ENCODE assay signal across 7 mouse cellular contexts in the genomic region with DNA sequence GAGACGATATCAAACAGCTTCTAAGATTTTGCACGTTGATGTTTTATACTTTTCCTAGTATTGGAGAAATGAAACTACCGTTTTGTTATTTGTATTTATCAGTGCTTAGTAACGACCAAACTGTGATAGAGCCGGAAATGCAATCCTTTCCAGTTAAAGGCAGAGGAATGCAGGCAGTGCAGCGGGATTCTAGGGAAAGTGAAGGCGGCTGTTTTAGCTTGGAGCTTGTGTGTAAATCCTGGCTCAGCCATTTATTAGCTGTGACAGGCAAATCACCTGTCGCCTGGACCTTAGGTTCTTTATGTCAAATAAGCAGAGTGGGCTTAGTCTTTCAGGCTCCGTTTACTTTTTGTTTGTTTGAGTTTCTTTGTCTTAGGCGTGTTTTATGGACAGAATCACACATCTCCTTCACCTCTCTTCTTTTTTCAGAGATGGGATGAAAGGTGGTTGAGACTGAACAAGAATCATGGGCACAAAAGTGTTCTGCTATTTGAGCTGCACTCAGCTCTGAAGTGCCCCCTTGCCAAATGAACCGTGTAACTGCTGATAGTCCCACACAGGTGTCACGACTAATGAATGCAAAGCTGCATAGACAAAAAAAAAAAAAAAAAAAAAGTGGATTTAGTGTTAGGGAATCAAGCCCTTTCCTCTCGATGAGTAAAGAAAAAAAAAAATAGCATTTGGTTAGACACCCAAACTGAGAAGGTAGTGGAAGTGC. TPM values are rescaled to one million over a fixed set of nuclear protein-coding genes. Genes with fewer than 3 reads are reported as not detected.
A peak's percentile ranks its signal among the peaks of the same experiment; 100 is the strongest.
DNase-seq lines count a peak whose midpoint lies in the region; ATAC-seq lines count a peak whose summit lies in the region.

No protein-coding gene starts in this region.

- no peak for ATAC-seq in embryonic facial prominence, embryonic 14.5 days (ENCODE audit: low read depth)
- no peak for ATAC-seq in hindbrain, embryonic 15.5 days (ENCODE audit: low FRiP score, low read depth)
- no peak for ATAC-seq in lung, embryonic 15.5 days (ENCODE audit: borderline replicate concordance, extremely low read depth, low FRiP score, low TSS enrichment)

- peak overlapping the region; percentile 88 for H3K4me3 ChIP-seq in embryonic facial prominence, embryonic 14.5 days (ENCODE audit: low read depth, low read length)
- peak overlapping the region; percentile 92 for H3K4me3 ChIP-seq in hindbrain, embryonic 15.5 days
- peak overlapping the region; percentile 71 for H3K4me3 ChIP-seq in lung, embryonic 15.5 days

- no peaks in the 10 kb centered on the region for H3K27me3 ChIP-seq in embryonic facial prominence, embryonic 14.5 days (replicated peaks; ENCODE audit: control insufficient read depth, insufficient read depth, low read length)
- no peaks in the 10 kb centered on the region for H3K27me3 ChIP-seq in hindbrain, embryonic 15.5 days
- H3K27me3 ChIP-seq in lung, embryonic 15.5 days, result no peaks in the 10 kb centered on the region

- 7% methylated on average over 13 of the region's 13 CpGs for WGBS in embryonic facial prominence, embryonic 14.5 days
- 9% methylated on average over 13 of the region's 13 CpGs for WGBS in hindbrain, embryonic 15.5 days
- WGBS in lung, embryonic 15.5 days, result 6% methylated on average over 13 of the region's 13 CpGs

- peaks cover 3% of the 10 kb centered on the region; the same call in 1 of the 2 replicates for H3K4me1 ChIP-seq in embryonic facial prominence, embryonic 14.5 days (ENCODE audit: control insufficient read depth, insufficient read depth, low read length)
- H3K4me1 ChIP-seq in hindbrain, embryonic 15.5 days (replicated peaks), result peaks cover 23% of the 10 kb centered on the region
- H3K4me1 ChIP-seq in lung, embryonic 15.5 days, result peaks cover 13% of the 10 kb centered on the region

- peak overlapping the region; percentile 78 for H3K4me2 ChIP-seq in embryonic facial prominence, embryonic 14.5 days (ENCODE audit: low read depth, low read length)
- H3K4me2 ChIP-seq in hindbrain, embryonic 15.5 days, result peak overlapping the region; percentile 95
- peak overlapping the region; percentile 84 for H3K4me2 ChIP-seq in lung, embryonic 15.5 days

- H3K36me3 ChIP-seq in embryonic facial prominence, embryonic 14.5 days (ENCODE audit: control insufficient read depth, insufficient read depth, low read length), result no peaks in the 10 kb centered on the region
- H3K36me3 ChIP-seq in hindbrain, embryonic 15.5 days, result no peaks in the 10 kb centered on the region
- no peaks in the 10 kb centered on the region for H3K36me3 ChIP-seq in lung, embryonic 15.5 days

- peak overlapping the region; percentile 79; the same call in 1 of the 2 replicates for H3K9ac ChIP-seq in embryonic facial prominence, embryonic 14.5 days (ENCODE audit: low read depth, low read length)
- H3K9ac ChIP-seq in hindbrain, embryonic 15.5 days, result peak overlapping the region; percentile 82; the same call in 1 of the 2 replicates
- no peak overlapping the region for H3K9ac ChIP-seq in lung, embryonic 15.5 days

- H3K9me3 ChIP-seq in embryonic facial prominence, embryonic 14.5 days (ENCODE audit: control insufficient read depth, low read length), result no peaks in the 10 kb centered on the region
- H3K9me3 ChIP-seq in hindbrain, embryonic 15.5 days, result no peaks in the 10 kb centered on the region
- H3K9me3 ChIP-seq in lung, embryonic 15.5 days, result no peaks in the 10 kb centered on the region

- DNase-seq in R1 (ENCODE audit: low read depth, low spot score), result peak; percentile 66
- DNase-seq in embryonic facial prominence, embryonic 14.5 days (ENCODE audit: low spot score), result peak; percentile 66
- DNase-seq in spleen, adult 18-20 months, result no peak
- no peak for DNase-seq in layer of hippocampus, adult 9-10 months (ENCODE audit: low spot score)
- DNase-seq in layer of hippocampus, adult 9-11 months, result no peak

- H3K27ac ChIP-seq in embryonic facial prominence, embryonic 14.5 days (replicated peaks; ENCODE audit: low read depth, low read length), result peak overlapping the region; percentile 80; the same call in 1 of the 2 replicates
- H3K27ac ChIP-seq in hindbrain, embryonic 15.5 days (replicated peaks), result peak overlapping the region; percentile 1; the same call in 1 of the 2 replicates
- H3K27ac ChIP-seq in lung, embryonic 15.5 days, result peak overlapping the region; percentile 50; the same call in 1 of the 2 replicates

RNA-seq across cellular contexts. Expression of a gene that starts 1.1 kb away (rescaled TPM):
- 3.7 and 4.0 TPM in 2 replicates for polyA plus RNA-seq in embryonic facial prominence, embryonic 14.5 days (2014; fragmentation: Nextera tagmentation; extraction: Ambion mirVana)
- 4.0 and 4.4 TPM in 2 replicates for polyA plus RNA-seq in hindbrain, embryonic 15.5 days (2015; fragmentation: Nextera tagmentation; extraction: Ambion mirVana)
- polyA plus RNA-seq in lung, embryonic 15.5 days (2015; fragmentation: Nextera tagmentation; extraction: Ambion mirVana), result 3.0 and 3.6 TPM in 2 replicates

RNA-seq across cellular contexts. Expression of a gene that starts 40.2 kb away (rescaled TPM):
- polyA plus RNA-seq in embryonic facial prominence, embryonic 14.5 days (2014; fragmentation: Nextera tagmentation; extraction: Ambion mirVana), result 146 and 157 TPM in 2 replicates
- polyA plus RNA-seq in hindbrain, embryonic 15.5 days (2015; fragmentation: Nextera tagmentation; extraction: Ambion mirVana), result 253 and 257 TPM in 2 replicates
- 113 and 119 TPM in 2 replicates for polyA plus RNA-seq in lung, embryonic 15.5 days (2015; fragmentation: Nextera tagmentation; extraction: Ambion mirVana)

Comparison
In these comparisons a context has a peak if more than half of its experiments do, and no peak if none do; other contexts are left out.
1. DNase-seq: peak in R1 (single experiment) and embryonic facial prominence, embryonic 14.5 days (single experiment); none in spleen, adult 18-20 months (0 of 2), layer of hippocampus, adult 9-10 months (single experiment) and layer of hippocampus, adult 9-11 months (single experiment).
2. H3K27ac ChIP-seq: peak in every context shown above with its lines; median percentile 80 in embryonic facial prominence, embryonic 14.5 days; 50 in lung, embryonic 15.5 days; 1 in hindbrain, embryonic 15.5 days.
3. Peak in every context shown above with its lines, with median percentiles within 50 percentile points of each other: H3K4me2 ChIP-seq and H3K4me3 ChIP-seq.